Comparison of ENCODE assay signal across 15 mouse cellular contexts in genomic region chr16:35479301-35479700, GRCm38 (mm10). TPM values are rescaled to one million over a fixed set of nuclear protein-coding genes. Genes with fewer than 3 reads are reported as not detected.
DNase-seq lines count a peak whose midpoint lies in the region; ATAC-seq and TF ChIP-seq lines count a peak whose summit lies in the region.
"Had no signal": no experiment of that assay in that cellular context is flagged by ENCODE, and none has a peak within 500 bp of the region (broad histone marks: within the 10 kb centered on the region; RNA-seq: fewer than 3 reads in every experiment).

No protein-coding gene starts in this region.

- ATAC-seq in hindbrain, postnatal 0 days, result no peak
- no peak for ATAC-seq in midbrain, embryonic 14.5 days (ENCODE audit: low FRiP score, low TSS enrichment)
- no peak for ATAC-seq in midbrain, embryonic 13.5 days
- no peak for ATAC-seq in midbrain, postnatal 0 days (ENCODE audit: low FRiP score)
- ATAC-seq: liver, embryonic 12.5 days had no signal

- no peak overlapping the region for H3K4me2 ChIP-seq in hindbrain, postnatal 0 days (ENCODE audit: low read depth, low read length)
- H3K4me2 ChIP-seq in midbrain, embryonic 14.5 days (ENCODE audit: low read length), result no peak overlapping the region
- no peak overlapping the region for H3K4me2 ChIP-seq in midbrain, embryonic 13.5 days (replicated peaks)
- H3K4me2 ChIP-seq in midbrain, postnatal 0 days (ENCODE audit: low read depth, low read length, poor library complexity, severe bottlenecking), result no peak overlapping the region
- H3K4me2 ChIP-seq: heart, embryonic 11.5 days; hindbrain, embryonic 15.5 days; liver, embryonic 12.5 days had no signal

- no peaks in the 10 kb centered on the region for H3K9me3 ChIP-seq in hindbrain, postnatal 0 days (ENCODE audit: low read length)
- peaks cover 4% of the 10 kb centered on the region; the same call in 1 of the 2 replicates for H3K9me3 ChIP-seq in hindbrain, embryonic 10.5 days
- H3K9me3 ChIP-seq in midbrain, embryonic 14.5 days (ENCODE audit: control insufficient read depth, low read length), result no peaks in the 10 kb centered on the region
- H3K9me3 ChIP-seq in midbrain, embryonic 13.5 days, result no peaks in the 10 kb centered on the region
- H3K9me3 ChIP-seq in midbrain, postnatal 0 days (ENCODE audit: low read length), result no peaks in the 10 kb centered on the region
- H3K9me3 ChIP-seq: hindbrain, embryonic 15.5 days; liver, embryonic 12.5 days had no signal

- H3K27me3 ChIP-seq in hindbrain, postnatal 0 days (ENCODE audit: insufficient read depth, low read length), result no peaks in the 10 kb centered on the region
- H3K27me3 ChIP-seq in hindbrain, embryonic 10.5 days (ENCODE audit: insufficient read depth, poor library complexity, severe bottlenecking), result no peaks in the 10 kb centered on the region
- no peaks in the 10 kb centered on the region for H3K27me3 ChIP-seq in midbrain, embryonic 14.5 days (ENCODE audit: control insufficient read depth, insufficient read depth, low read length)
- H3K27me3 ChIP-seq in midbrain, embryonic 13.5 days, result no peaks in the 10 kb centered on the region
- H3K27me3 ChIP-seq in midbrain, postnatal 0 days (ENCODE audit: insufficient read depth, low read length), result no peaks in the 10 kb centered on the region
- H3K27me3 ChIP-seq: hindbrain, embryonic 15.5 days; liver, embryonic 12.5 days had no signal

- peaks cover 7% of the 10 kb centered on the region for H3K4me1 ChIP-seq in hindbrain, postnatal 0 days (ENCODE audit: insufficient read depth, low read length)
- H3K4me1 ChIP-seq in hindbrain, embryonic 10.5 days (replicated peaks), result peaks cover 15% of the 10 kb centered on the region
- H3K4me1 ChIP-seq in midbrain, embryonic 14.5 days (ENCODE audit: control insufficient read depth, insufficient read depth, low read length), result peaks cover 3% of the 10 kb centered on the region; the same call in 1 of the 2 replicates
- H3K4me1 ChIP-seq in midbrain, embryonic 13.5 days (replicated peaks), result peaks cover 22% of the 10 kb centered on the region
- H3K4me1 ChIP-seq in midbrain, postnatal 0 days (ENCODE audit: insufficient read depth, low read length), result no peaks in the 10 kb centered on the region

- no peaks in the 10 kb centered on the region for H3K36me3 ChIP-seq in hindbrain, postnatal 0 days (ENCODE audit: insufficient read depth, low read length)
- peaks cover 18% of the 10 kb centered on the region for H3K36me3 ChIP-seq in hindbrain, embryonic 10.5 days
- no peaks in the 10 kb centered on the region for H3K36me3 ChIP-seq in midbrain, embryonic 14.5 days (ENCODE audit: control insufficient read depth, insufficient read depth, low read length)
- no peaks in the 10 kb centered on the region for H3K36me3 ChIP-seq in midbrain, embryonic 13.5 days
- no peaks in the 10 kb centered on the region for H3K36me3 ChIP-seq in midbrain, postnatal 0 days (ENCODE audit: insufficient read depth, low read length)
- H3K36me3 ChIP-seq: hindbrain, embryonic 15.5 days had no signal

- no peak for TF ChIP-seq CTCF in hindbrain, postnatal 0 days (IDR thresholded peaks at IDR 0.05; ENCODE audit: low read depth)
- TF ChIP-seq CTCF in midbrain, postnatal 0 days (IDR thresholded peaks at IDR 0.05), result no peak

- peak; percentile 79 to 83 for DNase-seq in cerebellum, postnatal 10 days
- DNase-seq in cerebellum, adult 9-10 months, result no peak
- DNase-seq in hindbrain, postnatal 0 days (ENCODE audit: low spot score), result peak; percentile 50
- DNase-seq in hindbrain, embryonic 10.5 days (ENCODE audit: low spot score), result no peak
- DNase-seq in midbrain, embryonic 14.5 days, result peak; percentile 59
- DNase-seq in midbrain, postnatal 0 days (ENCODE audit: low spot score), result peak; percentile 50
- no peak for DNase-seq in thymus, postnatal 36 days
- DNase-seq: gastrocnemius, adult 2 months; right cerebral cortex, adult 18-20 months had no signal

- WGBS in hindbrain, postnatal 0 days, result 54% methylated on average over 5 of the region's 6 CpGs
- WGBS in hindbrain, embryonic 10.5 days, result 84% methylated on average over 6 of the region's 6 CpGs
- 72% methylated on average over 6 of the region's 6 CpGs for WGBS in midbrain, embryonic 14.5 days
- WGBS in midbrain, embryonic 13.5 days, result 63% methylated on average over 6 of the region's 6 CpGs
- WGBS in midbrain, postnatal 0 days, result 53% methylated on average over 6 of the region's 6 CpGs

- H3K4me3 ChIP-seq in hindbrain, postnatal 0 days (ENCODE audit: low read length), result no peak overlapping the region
- no peak overlapping the region for H3K4me3 ChIP-seq in hindbrain, embryonic 10.5 days
- no peak overlapping the region for H3K4me3 ChIP-seq in midbrain, embryonic 14.5 days (replicated peaks; ENCODE audit: low read depth, low read length)
- no peak overlapping the region for H3K4me3 ChIP-seq in midbrain, embryonic 13.5 days (replicated peaks)
- H3K4me3 ChIP-seq in midbrain, postnatal 0 days (ENCODE audit: low read depth, low read length), result no peak overlapping the region
- H3K4me3 ChIP-seq: gastrocnemius, adult 2 months; hindbrain, embryonic 15.5 days; liver, embryonic 12.5 days had no signal

- H3K27ac ChIP-seq in hindbrain, postnatal 0 days, result no peak overlapping the region
- H3K27ac ChIP-seq in hindbrain, embryonic 10.5 days, result no peak overlapping the region
- no peak overlapping the region for H3K27ac ChIP-seq in midbrain, embryonic 14.5 days (replicated peaks; ENCODE audit: low read depth, low read length)
- H3K27ac ChIP-seq in midbrain, embryonic 13.5 days, result no peak overlapping the region
- no peak overlapping the region for H3K27ac ChIP-seq in midbrain, postnatal 0 days (ENCODE audit: low read depth, low read length)
- H3K27ac ChIP-seq: gastrocnemius, adult 2 months; hindbrain, embryonic 15.5 days; kidney, postnatal 0 days; liver, embryonic 12.5 days had no signal

- H3K9ac ChIP-seq in hindbrain, postnatal 0 days (replicated peaks; ENCODE audit: low read length), result no peak overlapping the region
- no peak overlapping the region for H3K9ac ChIP-seq in midbrain, embryonic 14.5 days (replicated peaks; ENCODE audit: low read length)
- H3K9ac ChIP-seq in midbrain, embryonic 13.5 days (replicated peaks), result no peak overlapping the region
- no peak overlapping the region for H3K9ac ChIP-seq in midbrain, postnatal 0 days (replicated peaks; ENCODE audit: low read length, poor library complexity, severe bottlenecking)
- H3K9ac ChIP-seq: hindbrain, embryonic 15.5 days; liver, embryonic 12.5 days had no signal

RNA-seq across cellular contexts. Expression of gene Pdia5, which starts 11.4 kb away (rescaled TPM):
- total RNA-seq in hindbrain, postnatal 0 days (2014; rRNA removed), result 1.4 and 5.5 TPM in 2 replicates
- 9.1 and 9.2 TPM in 2 replicates for polyA plus RNA-seq in hindbrain, postnatal 0 days (2015; fragmentation: Nextera tagmentation; extraction: Ambion mirVana)
- polyA plus RNA-seq in hindbrain, embryonic 10.5 days (2016; fragmentation: Nextera tagmentation; extraction: Ambion mirVana), result 23.0 and 28.2 TPM in 2 replicates
- polyA plus RNA-seq in midbrain, embryonic 14.5 days (2014; fragmentation: Nextera tagmentation; extraction: Ambion mirVana), result 6.2 and 7.6 TPM in 2 replicates
- 12.0 and 13.9 TPM in 2 replicates for polyA plus RNA-seq in midbrain, embryonic 13.5 days (2015; fragmentation: Nextera tagmentation; extraction: Ambion mirVana)
- total RNA-seq in midbrain, postnatal 0 days (2014; rRNA removed), result 2.6 and 4.3 TPM in 2 replicates
- 7.7 and 8.0 TPM in 2 replicates for polyA plus RNA-seq in midbrain, postnatal 0 days (2015; fragmentation: Nextera tagmentation; extraction: Ambion mirVana)
- total RNA-seq: MEL had no signal

Comparison
In these comparisons a context has a peak if more than half of its experiments do, and no peak if none do; other contexts are left out.
1. DNase-seq: peak in cerebellum, postnatal 10 days (2 of 2), hindbrain, postnatal 0 days (single experiment), midbrain, embryonic 14.5 days (single experiment) and midbrain, postnatal 0 days (single experiment); none in cerebellum, adult 9-10 months (single experiment), hindbrain, embryonic 10.5 days (single experiment) and thymus, postnatal 36 days (0 of 2).